Mouse (Mus musculus) left cerebral cortex, postnatal 14 days (tissue): ENCODE measurements at regions not wholly inside any gene's neighbourhood (a gene's known extent, or its start where the extent isn't known, plus 50 kb on each side); places are given as distances from the start of the nearest gene placed in this dataset.

Source experiments
- DNase-seq, 2 experiments: peaks; one replicate each; pipeline ENCODE4 v3.0.0; 2021 to 2022; ENCODE audit warnings: low spot score in 2 of 2, mixed read lengths in 1 of 2
- intact Hi-C: fragments of 180-260 bp; cut with DNase I; formaldehyde crosslinking; loops from one replicate; pipeline ENCODE4 v1.15.1; 2025

- no peak for DNase-seq
- intact Hi-C loops: no loop called here
These were observed 618.1 kb upstream of the Tenm3 start for GRCm38 (mm10) chr8:49461724-49462473.

- no peak for DNase-seq
These were observed 601.7 kb upstream of the Tenm3 start for GRCm38 (mm10) chr8:49445444-49445843.

GRCm38 (mm10) chr8:49441270-49441669 lies 597.5 kb upstream of the Tenm3 start:
- DNase-seq: no peak
- intact Hi-C loops: no loop called here

More at GRCm38 (mm10) chr8:49445444-49445843, 601.7 kb upstream of the Tenm3 start:
- intact Hi-C loops: no loop called here

- intact Hi-C loops: no loop called here
- DNase-seq: no peak
These were observed 552.8 kb upstream of the Tenm3 start for GRCm38 (mm10) chr8:49396519-49396918.

- no peak for DNase-seq
- intact Hi-C loops: no loop called here
These were observed 551.3 kb upstream of the Tenm3 start for GRCm38 (mm10) chr8:49395029-49395428.

- intact Hi-C loops: no loop called here
- DNase-seq: no peak
These were observed 545.8 kb upstream of the Tenm3 start for GRCm38 (mm10) chr8:49389525-49389924.

GRCm38 (mm10) chr8:49387587-49387986 lies 543.8 kb upstream of the Tenm3 start:
- DNase-seq: no peak
- intact Hi-C loops: no loop called here

GRCm38 (mm10) chr8:49372686-49373085 lies 528.9 kb upstream of the Tenm3 start:
- intact Hi-C loops: no loop called here
- DNase-seq: no peak

GRCm38 (mm10) chr8:49362682-49363081 lies 518.9 kb upstream of the Tenm3 start:
- DNase-seq: no peak
- intact Hi-C loops: no loop called here

- intact Hi-C loops: no loop called here
- DNase-seq: no peak
These were observed 517.7 kb upstream of the Tenm3 start for GRCm38 (mm10) chr8:49361443-49361842.

GRCm38 (mm10) chr8:49360121-49360520 lies 516.4 kb upstream of the Tenm3 start:
- DNase-seq: no peak
- intact Hi-C loops: no loop called here

GRCm38 (mm10) chr8:49359671-49360070 lies 515.9 kb upstream of the Tenm3 start:
- DNase-seq: no peak
- intact Hi-C loops: no loop called here

- intact Hi-C loops: no loop called here
- no peak for DNase-seq
These were observed 504.9 kb upstream of the Tenm3 start for GRCm38 (mm10) chr8:49348602-49349001.

GRCm38 (mm10) chr8:49338716-49339115 lies 495.0 kb upstream of the Tenm3 start:
- intact Hi-C loops: no loop called here
- no peak for DNase-seq

GRCm38 (mm10) chr8:49326980-49327379 lies 483.2 kb upstream of the Tenm3 start:
- no peak for DNase-seq

GRCm38 (mm10) chr8:49321404-49321803 lies 477.7 kb upstream of the Tenm3 start:
- intact Hi-C loops: no loop called here
- DNase-seq: no peak

More at GRCm38 (mm10) chr8:49326980-49327379, 483.2 kb upstream of the Tenm3 start:
- intact Hi-C loops: no loop called here

- DNase-seq: no peak
- intact Hi-C loops: no loop called here
These were observed 469.9 kb upstream of the Tenm3 start for GRCm38 (mm10) chr8:49313483-49314278.

- DNase-seq: no peak
- intact Hi-C loops: no loop called here
These were observed 469.1 kb upstream of the Tenm3 start for GRCm38 (mm10) chr8:49312816-49313215.

GRCm38 (mm10) chr8:49282401-49282800 lies 438.6 kb upstream of the Tenm3 start:
- intact Hi-C loops: no loop called here
- no peak for DNase-seq

- no peak for DNase-seq
- intact Hi-C loops: no loop called here
These were observed 437.5 kb upstream of the Tenm3 start for GRCm38 (mm10) chr8:49281254-49281653.

- intact Hi-C loops: no loop called here
- no peak for DNase-seq
These were observed 430.3 kb upstream of the Tenm3 start for GRCm38 (mm10) chr8:49274031-49274430.
